Mouse (Mus musculus) midbrain, postnatal 0 days (tissue): Measurements from ENCODE around the gene Gm6034. TPM values are rescaled to one million over a fixed set of nuclear protein-coding genes. Genes with fewer than 3 reads are reported as not detected.
A peak's percentile ranks its signal among the peaks of the same experiment; 100 is the strongest.
"Not testable (repeated sequence)": the region's sequence is repeated elsewhere in the genome, so short reads cannot be mapped to it uniquely, and the experiment has no call there.

Source experiments
- ATAC-seq: fragments of 200-750 bp; cut with Nextera tagmentation; 2 replicates; pipeline ENCODE4 v1.8.0; 2017; ENCODE audit warnings: moderate number of reproducible peaks, mild to moderate bottlenecking, moderate TSS enrichment, moderate library complexity; ENCODE audit not compliant: low FRiP score
- DNase-seq: peaks from one replicate; pipeline ENCODE4 v3.0.0-alpha.2; 2015; ENCODE audit warnings: low spot score
- H3K27ac ChIP-seq: fragments of 300-500 bp; sonication (generic); 2 replicates; pipeline ENCODE4 v1.5.1; 2014; ENCODE audit warnings: low read depth, mild to moderate bottlenecking, low read length, mixed read lengths
- H3K27me3 ChIP-seq: fragments of 300-500 bp; sonication (generic); 2 replicates; pipeline ENCODE4 v1.6.1; 2014; ENCODE audit warnings: low read length, control low read depth, mixed read lengths; ENCODE audit not compliant: insufficient read depth
- H3K36me3 ChIP-seq: fragments of 300-500 bp; sonication (generic); 2 replicates; pipeline ENCODE4 v1.6.1; 2014; ENCODE audit warnings: low read length, control low read depth, mixed read lengths; ENCODE audit not compliant: insufficient read depth
- H3K4me1 ChIP-seq: fragments of 300-500 bp; sonication (generic); 2 replicates; pipeline ENCODE4 v1.6.1; 2014; ENCODE audit warnings: mild to moderate bottlenecking, control low read depth, antibody characterized with exemption, low read length, mixed read lengths; ENCODE audit not compliant: insufficient read depth
- H3K4me2 ChIP-seq: fragments of 300-500 bp; sonication (generic); 2 replicates; pipeline ENCODE4 v1.6.1; 2014; ENCODE audit warnings: low read depth, mild to moderate bottlenecking, low read length, mixed read lengths; ENCODE audit not compliant: poor library complexity, severe bottlenecking
- H3K4me3 ChIP-seq: fragments of 300-500 bp; sonication (generic); 2 replicates; pipeline ENCODE4 v1.5.1; 2014; ENCODE audit warnings: low read depth, mild to moderate bottlenecking, low read length, moderate library complexity
- H3K9ac ChIP-seq: fragments of 300-500 bp; sonication (generic); replicated peaks from 2 replicates; pipeline ENCODE4 v1.6.1; 2014; ENCODE audit warnings: mild to moderate bottlenecking, low read length, moderate library complexity, mixed read lengths; ENCODE audit not compliant: poor library complexity, severe bottlenecking
- H3K9me3 ChIP-seq: fragments of 300-500 bp; sonication (generic); 2 replicates; pipeline ENCODE4 v1.6.1; 2016; ENCODE audit warnings: low read length, control low read depth
- CTCF ChIP-seq: IDR thresholded peaks from 2 replicates; pipeline ENCODE4 v1.5.1; 2016; ENCODE audit warnings: antibody characterized with exemption, mild to moderate bottlenecking
- WGBS: fragments of 180-500 bp; shearing (Covaris S2); extraction: QIAGEN DNeasy Blood & Tissue Kit; methylation state at CpG from one replicate; pipeline ENCODE4 v1.1.7; 2014; 5-methylcytosine and 5-hydroxymethylcytosine counted together
- polyA plus RNA-seq: library from polyadenylated mRNA; unstranded; fragments of >200 nt; fragmentation: Nextera tagmentation; extraction: Ambion mirVana; gene quantifications from 2 replicates; pipeline ENCODE4 v1.2.1, GENCODE M21; 2015
- total RNA-seq: library from RNA; depleted of rRNA; stranded (reverse); fragments of >200 nt; gene quantifications from 2 replicates; pipeline ENCODE4 v1.2.3, GENCODE M21; 2014

The Gm6034 gene
- total and polyA plus RNA-seq, 2 experiments from 2014 or later = 0.16 TPM; not detected in 1

DNA sequence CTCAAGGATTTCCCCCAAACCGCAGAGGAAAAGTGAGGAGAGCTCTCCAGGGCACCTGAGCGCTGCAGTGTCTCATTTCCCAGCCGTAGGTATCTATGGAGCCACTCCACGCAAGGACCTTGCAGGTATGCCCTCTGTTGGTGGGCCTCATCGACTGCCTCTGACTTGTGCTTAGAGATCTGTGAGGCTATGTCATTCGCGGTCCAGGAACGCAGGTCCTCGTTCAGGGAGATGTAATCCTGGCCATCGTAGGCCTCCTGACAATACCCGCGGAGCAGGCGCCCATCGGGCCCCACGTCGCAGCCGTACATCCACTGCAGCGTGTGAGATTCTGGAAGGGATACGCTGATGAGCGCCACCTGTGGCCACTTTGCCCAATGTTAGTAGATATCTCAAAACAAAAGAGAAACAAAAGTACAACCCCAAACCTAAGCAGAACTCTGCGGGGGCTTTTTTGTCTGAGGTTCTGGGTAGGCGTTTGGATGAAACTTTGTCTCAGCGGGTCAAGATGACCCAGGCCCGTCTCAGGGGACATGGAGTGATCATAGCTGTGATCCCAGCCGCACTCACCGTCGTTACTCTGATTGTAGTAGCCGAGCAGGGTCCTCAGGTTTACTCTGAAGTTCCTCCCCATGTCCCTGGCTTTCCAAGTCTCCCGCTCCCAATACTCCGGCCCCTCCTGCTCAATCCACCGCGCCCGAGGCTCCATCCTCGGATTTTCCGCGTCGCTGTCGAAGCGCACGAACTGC lies 11.0 kb upstream of the Gm6034 start:
- Histone ChIP-seq H3K9ac (0 out of 2 replicates have a peak overlapping the region, but pooled peaks have one; percentile 19), H3K4me2 (peak overlapping the region; percentile 69), H3K4me3 (peak overlapping the region; percentile 39)
- WGBS = 1% methylated on average over 39 of the region's 40 CpGs
- peak; percentile 81 for ATAC-seq
- H3K27me3 ChIP-seq, H3K36me3 ChIP-seq, H3K27ac ChIP-seq, DNase-seq, H3K4me1 ChIP-seq, H3K9me3 ChIP-seq: not testable (repeated sequence)
- TF ChIP-seq CTCF = peak; percentile 65

GRCm38 (mm10) chr17:36032351-36032875 lies 10.3 kb upstream of the Gm6034 start, which contains the start of gene H2-T23:
Gene H2-T23 (minus strand): TSS chr17:36032855.
- not testable (repeated sequence) for H3K4me1 ChIP-seq, ATAC-seq, DNase-seq, H3K9me3 ChIP-seq, H3K36me3 ChIP-seq, H3K27ac ChIP-seq, H3K27me3 ChIP-seq
- 0% methylated on average over 19 of the region's 25 CpGs for WGBS
- Histone ChIP-seq H3K4me2 (peak within 1 kb of the TSS; percentile 69), H3K4me3 (peak within 1 kb of the TSS; percentile 39), H3K9ac (0 out of 2 replicates have a peak within 1 kb of the TSS, but pooled peaks have one; percentile 19)

DNA sequence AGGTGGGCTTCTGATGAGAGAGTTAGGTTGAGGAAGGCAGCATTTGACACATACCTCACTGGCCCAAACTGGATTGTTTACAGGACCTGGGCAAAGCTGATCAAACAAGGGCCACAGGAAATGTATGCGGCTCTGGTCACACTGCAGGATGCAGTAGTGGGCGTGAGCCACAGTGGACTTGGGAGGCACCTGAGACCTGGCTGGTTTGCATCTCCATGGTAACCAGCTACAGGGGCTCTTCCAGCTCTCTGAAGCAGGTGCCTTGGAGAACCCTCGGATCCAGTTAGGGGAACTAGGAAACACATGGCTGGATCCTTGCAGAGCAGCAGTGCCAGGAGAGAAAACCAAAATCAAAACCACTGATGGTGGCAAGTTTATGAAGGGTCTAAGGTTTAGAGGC lies 8.2 kb upstream of the Gm6034 start:
- not testable (repeated sequence) for H3K36me3 ChIP-seq, H3K4me3 ChIP-seq, H3K27ac ChIP-seq, H3K27me3 ChIP-seq, DNase-seq, H3K9me3 ChIP-seq, ATAC-seq, H3K9ac ChIP-seq, H3K4me2 ChIP-seq, H3K4me1 ChIP-seq
- 58% methylated on average over 3 of the region's 3 CpGs for WGBS

- not testable (repeated sequence) for H3K4me1 ChIP-seq, H3K36me3 ChIP-seq, H3K4me2 ChIP-seq, ATAC-seq, H3K27ac ChIP-seq, H3K9ac ChIP-seq, H3K27me3 ChIP-seq, H3K9me3 ChIP-seq, H3K4me3 ChIP-seq
- 42% methylated on average over 3 of the region's 3 CpGs for WGBS
- peak; percentile 41 for DNase-seq
- peak; percentile 66 for TF ChIP-seq CTCF
Observed at GRCm38 (mm10) chr17:36035010-36035638, 7.6 kb upstream of the Gm6034 start.

DNA sequence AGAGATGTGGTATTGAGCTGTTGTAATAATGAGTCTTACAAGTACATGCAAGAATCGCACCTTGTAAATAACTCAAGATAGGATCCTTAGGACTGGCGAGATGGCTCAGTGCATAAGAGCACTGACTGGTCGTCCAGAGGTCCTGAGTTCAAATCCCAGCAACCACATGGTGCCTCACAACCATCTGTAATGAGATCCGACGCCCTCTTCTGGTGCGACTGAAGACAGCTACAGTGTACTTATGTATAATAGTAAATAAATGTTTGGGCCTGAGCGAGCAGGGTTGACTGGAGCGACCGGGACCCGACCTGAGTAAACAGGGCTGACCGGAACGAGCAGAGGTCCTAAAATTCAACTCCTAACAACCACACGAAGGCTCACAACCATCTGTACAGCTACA lies 6.6 kb upstream of the Gm6034 start:
- 87% methylated on average over 13 of the region's 13 CpGs for WGBS
- not testable (repeated sequence) for H3K27me3 ChIP-seq, H3K9ac ChIP-seq, H3K4me1 ChIP-seq, DNase-seq, ATAC-seq, H3K4me2 ChIP-seq, H3K9me3 ChIP-seq, H3K27ac ChIP-seq, H3K36me3 ChIP-seq, H3K4me3 ChIP-seq

- not testable (repeated sequence) for H3K9ac ChIP-seq, DNase-seq, H3K4me2 ChIP-seq, H3K4me1 ChIP-seq, ATAC-seq, H3K36me3 ChIP-seq, H3K27me3 ChIP-seq, H3K27ac ChIP-seq, H3K4me3 ChIP-seq, H3K9me3 ChIP-seq
- 79% methylated on average over 2 of the region's 2 CpGs for WGBS
Observed at GRCm38 (mm10) chr17:36040604-36041003, 2.2 kb upstream of the Gm6034 start.

DNA sequence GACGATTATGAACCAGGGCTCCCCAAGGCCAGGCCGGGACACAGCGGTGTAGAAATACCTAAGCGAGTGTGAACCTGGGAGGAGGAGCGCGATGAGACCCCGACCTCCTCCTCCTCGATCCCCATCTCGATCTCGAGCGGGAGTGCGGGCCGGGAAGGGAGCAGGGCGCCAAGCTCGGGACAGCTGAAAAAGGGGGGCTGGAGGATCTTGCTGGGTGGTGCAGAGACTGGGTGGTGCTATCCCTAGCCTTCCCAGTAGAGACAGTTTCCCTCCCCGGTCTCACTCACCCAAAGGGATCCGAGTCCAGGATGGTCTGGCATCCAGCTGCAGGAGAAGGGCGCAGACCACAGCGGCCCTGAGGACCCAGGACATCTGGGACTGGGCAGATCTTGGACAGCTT lies 706 bp upstream of the Gm6034 start:
- Histone ChIP-seq H3K4me2 (peak overlapping the region; percentile 51), H3K9ac (0 out of 2 replicates have a peak overlapping the region, but pooled peaks have one; percentile 36), H3K4me3 (peak overlapping the region; percentile 33)
- H3K36me3 ChIP-seq, H3K27ac ChIP-seq, DNase-seq, H3K27me3 ChIP-seq, H3K9me3 ChIP-seq, H3K4me1 ChIP-seq: not testable (repeated sequence)
- ATAC-seq = peak; percentile 70
- WGBS = 1% methylated on average over 17 of the region's 19 CpGs
